23 mouse cellular contexts compared by ENCODE assay signal in the genomic region with DNA sequence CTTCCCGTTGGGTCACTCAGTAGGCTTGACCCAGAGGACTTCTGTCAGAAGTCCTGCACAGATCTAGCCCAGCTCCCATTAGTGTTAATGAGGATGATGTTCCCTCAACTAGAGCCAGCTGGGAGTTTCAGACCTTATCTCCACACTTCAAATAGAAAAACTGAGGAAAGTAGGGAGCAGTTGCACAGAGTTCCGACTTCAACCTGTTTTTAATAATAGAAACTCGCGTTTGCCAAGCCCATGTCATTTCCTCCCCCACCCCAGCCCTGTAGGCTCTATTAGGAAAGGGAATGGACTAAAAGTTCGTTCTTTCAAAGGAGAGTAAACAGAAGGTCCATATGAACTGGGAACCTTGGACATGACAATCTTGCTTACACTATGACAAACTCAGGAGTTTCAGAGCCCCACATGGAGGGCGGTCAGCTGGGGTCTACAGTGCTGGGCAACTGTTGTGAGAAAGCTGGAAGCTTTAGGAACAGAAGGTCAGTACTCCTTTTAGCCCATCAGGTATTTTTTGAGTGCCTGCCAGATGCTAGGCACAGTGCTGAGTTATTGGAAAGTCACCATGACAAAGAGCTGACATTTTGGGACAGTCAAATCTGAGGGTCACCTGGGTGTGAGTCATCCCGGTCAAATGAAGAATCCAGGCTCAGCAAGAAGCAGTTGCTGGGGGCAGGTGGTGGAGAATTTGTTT.
DNase-seq lines count a peak whose midpoint lies in the region; TF ChIP-seq lines count a peak whose summit lies in the region.
"Had no signal": no experiment of that assay in that cellular context is flagged by ENCODE, and none has a peak within 500 bp of the region (broad histone marks: within the 10 kb centered on the region; RNA-seq: fewer than 3 reads in every experiment).

No protein-coding gene starts in this region.

- H3K27ac ChIP-seq in kidney, adult 2 months (ENCODE audit: insufficient read depth, low read depth, low read length), result peak overlapping the region; percentile 45
- H3K27ac ChIP-seq in brown adipose tissue, adult 24 weeks (replicated peaks; ENCODE audit: low read depth, low read length), result peak overlapping the region; percentile 98
- 0 out of 2 replicates have a peak overlapping the region, but pooled peaks have one; percentile 19 for H3K27ac ChIP-seq in limb, embryonic 10.5 days
- H3K27ac ChIP-seq: hindbrain, embryonic 15.5 days; intestine, embryonic 15.5 days; kidney, postnatal 0 days; layer of hippocampus, adult 2 months; midbrain, embryonic 12.5 days; stomach, embryonic 15.5 days had no signal

- H3K9me3 ChIP-seq in limb, embryonic 10.5 days (replicated peaks), result no peaks in the 10 kb centered on the region
- H3K9me3 ChIP-seq: hindbrain, embryonic 15.5 days; intestine, embryonic 15.5 days; midbrain, embryonic 12.5 days; stomach, embryonic 15.5 days had no signal

- H3K36me3 ChIP-seq in kidney, adult 2 months (ENCODE audit: control insufficient read depth, insufficient read depth, low read length), result no peaks in the 10 kb centered on the region
- H3K36me3 ChIP-seq in limb, embryonic 10.5 days, result no peaks in the 10 kb centered on the region
- H3K36me3 ChIP-seq: hindbrain, embryonic 15.5 days; intestine, embryonic 15.5 days; midbrain, embryonic 12.5 days; stomach, embryonic 15.5 days had no signal

- WGBS in kidney, adult 2 months, result 69% methylated on average over 7 of the region's 7 CpGs
- 48% methylated on average over 7 of the region's 7 CpGs for WGBS in limb, embryonic 10.5 days

- no peak for TF ChIP-seq POLR2A in kidney, adult 2 months (IDR thresholded peaks at IDR 0.05; ENCODE audit: low read depth, low read length)

- no peaks in the 10 kb centered on the region for H3K27me3 ChIP-seq in kidney, adult 2 months (replicated peaks; ENCODE audit: control insufficient read depth, insufficient read depth, low read length)
- no peaks in the 10 kb centered on the region for H3K27me3 ChIP-seq in limb, embryonic 10.5 days (ENCODE audit: low read depth, poor library complexity, severe bottlenecking)
- H3K27me3 ChIP-seq: hindbrain, embryonic 15.5 days; intestine, embryonic 15.5 days; midbrain, embryonic 12.5 days; Patski; stomach, embryonic 15.5 days had no signal

- no peaks in the 10 kb centered on the region for H3K4me1 ChIP-seq in kidney, adult 2 months (ENCODE audit: control insufficient read depth, insufficient read depth, low read length)
- peaks cover 39% of the 10 kb centered on the region for H3K4me1 ChIP-seq in brown adipose tissue, adult 24 weeks (ENCODE audit: control insufficient read depth, insufficient read depth, insufficient read length, low read length)
- H3K4me1 ChIP-seq in limb, embryonic 10.5 days, result peaks cover 74% of the 10 kb centered on the region
- H3K4me1 ChIP-seq: intestine, embryonic 15.5 days; stomach, embryonic 15.5 days had no signal

- TF ChIP-seq CTCF in kidney, adult 2 months (conservative IDR thresholded peaks at IDR 0.05; ENCODE audit: insufficient read depth, insufficient read length, low read depth, low read length), result no peak

- DNase-seq in cerebellum, adult 9-10 months, result peak; percentile 41
- DNase-seq in cerebellum, adult 11 months, result no peak
- peak; percentile 41 for DNase-seq in kidney, adult 2 months
- no peak for DNase-seq in kidney, adult 18-20 months
- DNase-seq in limb, embryonic 10.5 days (ENCODE audit: low spot score), result peak; percentile 29
- no peak for DNase-seq in frontal cortex, postnatal 25 days (ENCODE audit: low spot score in 2 of 2)
- DNase-seq: adrenal gland, postnatal 10 days; gastrocnemius, postnatal 14 days; heart, postnatal 4 days; layer of hippocampus, postnatal 36 days; liver, postnatal 0 days; lung, postnatal 10 days; right cerebral cortex, postnatal 25 days; thymus, adult 18-20 months; thymus, postnatal 4 days had no signal

- no peak overlapping the region for H3K4me3 ChIP-seq in kidney, adult 2 months (ENCODE audit: insufficient read depth, low read depth, low read length)
- no peak overlapping the region; the same call in 1 of the 2 replicates for H3K4me3 ChIP-seq in brown adipose tissue, adult 24 weeks (ENCODE audit: insufficient read depth, low read depth, low read length)
- H3K4me3 ChIP-seq in limb, embryonic 10.5 days, result no peak overlapping the region
- H3K4me3 ChIP-seq: hindbrain, embryonic 15.5 days; intestine, embryonic 15.5 days; layer of hippocampus, adult 2 months; midbrain, embryonic 12.5 days; stomach, embryonic 15.5 days had no signal

Comparison
In these comparisons a context has a peak if more than half of its experiments do, and no peak if none do; other contexts are left out.
1. DNase-seq: peak in cerebellum, adult 9-10 months (single experiment), kidney, adult 2 months (single experiment) and limb, embryonic 10.5 days (single experiment); none in cerebellum, adult 11 months (single experiment), kidney, adult 18-20 months (single experiment) and frontal cortex, postnatal 25 days (0 of 2).
2. H3K27ac ChIP-seq: peak in every context shown above with its lines; median percentile 98 in brown adipose tissue, adult 24 weeks; 45 in kidney, adult 2 months; 19 in limb, embryonic 10.5 days.